Mouse (Mus musculus): ENCODE measurements around the gene 1700109H08Rik. TPM values are rescaled to one million over a fixed set of nuclear protein-coding genes. Genes with fewer than 3 reads are reported as not detected.

1700109H08Rik gene
- total and polyA plus RNA-seq, 3 experiments, result 1.3 to 3.1 (median 2.0) TPM

DNA sequence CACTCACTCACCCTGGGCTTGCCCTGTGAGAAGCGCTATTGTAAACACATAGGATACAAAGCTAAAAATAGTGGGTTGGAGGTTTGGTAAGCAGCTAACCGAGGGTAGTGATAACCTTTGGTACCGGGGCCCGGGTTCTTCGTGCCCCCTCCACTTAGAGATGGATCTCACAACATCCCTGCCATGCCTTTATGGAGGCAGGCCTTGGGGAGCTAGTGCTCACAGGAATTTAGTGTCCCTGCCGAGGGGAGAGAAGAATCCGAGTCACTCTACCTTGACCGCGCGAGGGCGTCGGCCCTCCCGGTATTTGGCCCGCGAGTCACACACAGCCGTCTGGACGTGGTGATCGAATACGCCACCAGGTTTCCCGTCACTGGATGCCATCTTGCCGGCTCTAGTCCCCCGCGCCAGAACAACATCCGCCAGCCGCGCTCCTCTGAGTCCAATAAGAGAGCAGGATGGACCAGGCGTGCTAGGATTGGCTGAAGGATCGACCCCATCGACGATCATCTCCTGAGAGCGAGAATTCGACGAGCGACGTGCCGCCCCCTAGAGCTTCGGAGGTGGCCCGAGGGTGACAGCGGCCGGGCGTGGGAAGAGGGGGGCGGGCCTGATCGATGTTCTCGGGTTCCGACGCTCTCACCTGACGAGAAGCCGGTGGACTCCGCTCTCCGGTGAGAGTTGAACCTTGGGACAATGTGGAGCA lies 24.5 kb downstream of the 1700109H08Rik start, which contains the start of gene Pex1:
Gene Pex1, plus strand, starts transcription at position 374 of the 706 bp plus-strand sequence.
- peaks cover 3% of the 10 kb centered on the region; the same call in 1 of the 2 replicates for H3K36me3 ChIP-seq (ENCODE audit: control insufficient read depth, insufficient read depth, low read length)
- WGBS, result under 1% methylated on average over 50 of the region's 50 CpGs
- peak within 1 kb of the TSS; percentile 82 for H3K27ac ChIP-seq
- intact Hi-C loops (cut with DNase I), result loop anchor here (2.0 kb wide), 1 partner anchor 53 kb away; the partner anchor contains the start of gene Fam133b
- H3K4me1 ChIP-seq (ENCODE audit: control insufficient read depth, insufficient read depth, low read length), result peaks cover 2% of the 10 kb centered on the region
- no peaks in the 10 kb centered on the region for H3K27me3 ChIP-seq (ENCODE audit: control insufficient read depth, insufficient read depth, low read length)
- TF ChIP-seq CTCF (IDR thresholded peaks at IDR 0.05) (no peak; the same call in 1 of the 2 replicates), EP300 (IDR thresholded peaks at IDR 0.05; ENCODE audit: insufficient read depth, low read depth, low read length) (0 out of 2 replicates have a peak, but pooled peaks have one; percentile 26), POLR2A (IDR thresholded peaks at IDR 0.05; ENCODE audit: insufficient read depth, low read depth, low read length) (peak; percentile 66)
- H3K79me2 ChIP-seq (replicated peaks; ENCODE audit: control insufficient read depth, insufficient read depth, low read length), result no peaks in the 10 kb centered on the region
- peak within 1 kb of the TSS; percentile 81 for H3K4me3 ChIP-seq
- peak; percentile 95 for DNase-seq
- peak within 1 kb of the TSS; percentile 78 for H3K9ac ChIP-seq (ENCODE audit: low read depth, low read length)

DNA sequence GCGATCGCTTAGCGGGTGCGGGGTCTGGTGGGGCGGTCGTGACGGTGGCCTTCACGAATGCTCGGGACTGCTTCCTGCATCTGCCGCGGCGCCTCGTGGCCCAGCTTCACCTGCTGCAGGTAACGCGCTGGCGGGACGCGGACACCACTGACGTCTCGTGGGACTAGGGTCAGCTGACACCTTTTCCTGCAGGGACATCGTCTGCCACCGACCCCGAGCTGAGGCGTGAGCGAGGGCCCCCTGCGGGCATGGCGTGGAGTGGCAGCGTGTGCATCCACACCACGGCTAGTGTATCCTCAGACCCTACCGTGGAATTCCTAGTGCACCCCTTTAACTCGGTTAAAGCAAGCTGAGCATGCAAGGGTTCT lies 25.0 kb downstream of the 1700109H08Rik start, which contains the start of gene Rbm48:
Gene Rbm48, minus strand, starts transcription at position 187 of the 368 bp plus-strand sequence.
- Histone ChIP-seq H3K4me1 (ENCODE audit: control insufficient read depth, insufficient read depth, low read length) (peaks cover 2% of the 10 kb centered on the region), H3K36me3 (ENCODE audit: control insufficient read depth, insufficient read depth, low read length) (peaks cover 3% of the 10 kb centered on the region; the same call in 1 of the 2 replicates), H3K4me3 (peak within 1 kb of the TSS; percentile 81), H3K79me2 (replicated peaks; ENCODE audit: control insufficient read depth, insufficient read depth, low read length) (no peaks in the 10 kb centered on the region), H3K27ac (peak within 1 kb of the TSS; percentile 82), H3K27me3 (ENCODE audit: control insufficient read depth, insufficient read depth, low read length) (no peaks in the 10 kb centered on the region), H3K9ac (ENCODE audit: low read depth, low read length) (peak within 1 kb of the TSS; percentile 78)
- WGBS, result under 1% methylated on average over 31 of the region's 31 CpGs
- DNase-seq, result peak; percentile 81 to 85
- intact Hi-C loops (cut with DNase I), result loop anchor here (2.0 kb wide), 1 partner anchor 54 kb away; the partner anchor contains the start of gene Fam133b
- TF ChIP-seq CTCF (IDR thresholded peaks at IDR 0.05), result peak; percentile 71
- no peak for TF ChIP-seq POLR2A (IDR thresholded peaks at IDR 0.05; ENCODE audit: insufficient read depth, low read depth, low read length)

DNA sequence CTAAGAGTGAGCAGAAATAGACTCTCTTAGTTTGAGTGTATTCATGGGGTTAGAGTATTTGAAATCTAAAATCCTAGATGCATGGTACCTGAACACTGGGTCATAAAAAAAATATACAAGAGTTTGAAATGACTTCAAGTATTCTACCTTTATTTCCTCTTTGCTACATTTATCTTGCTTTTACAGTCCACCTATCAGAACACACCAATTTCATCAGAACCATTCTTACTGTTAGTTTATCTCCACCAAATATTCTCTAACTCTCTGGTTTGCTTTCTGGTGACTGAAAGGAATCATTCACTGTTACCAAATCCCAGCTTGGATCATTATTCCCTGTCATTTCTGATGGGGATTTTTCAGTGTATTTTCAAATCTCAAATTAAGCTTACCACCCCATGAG lies 25.8 kb downstream of the 1700109H08Rik start:
- no peak for TF ChIP-seq EP300 (IDR thresholded peaks at IDR 0.05; ENCODE audit: insufficient read depth, low read depth, low read length)
- TF ChIP-seq POLR2A (IDR thresholded peaks at IDR 0.05; ENCODE audit: insufficient read depth, low read depth, low read length), result no peak
- TF ChIP-seq CTCF (IDR thresholded peaks at IDR 0.05), result no peak
- H3K4me1 ChIP-seq (ENCODE audit: control insufficient read depth, insufficient read depth, low read length), result peaks cover 2% of the 10 kb centered on the region
- no peak overlapping the region for H3K9ac ChIP-seq (ENCODE audit: low read depth, low read length)
- DNase-seq, result no peak
- H3K27me3 ChIP-seq (ENCODE audit: control insufficient read depth, insufficient read depth, low read length), result no peaks in the 10 kb centered on the region
- H3K27ac ChIP-seq, result no peak overlapping the region
- no peak overlapping the region; the same call in 1 of the 2 replicates for H3K4me3 ChIP-seq
- peaks cover 3% of the 10 kb centered on the region; the same call in 1 of the 2 replicates for H3K36me3 ChIP-seq (ENCODE audit: control insufficient read depth, insufficient read depth, low read length)
- no peaks in the 10 kb centered on the region for H3K79me2 ChIP-seq (replicated peaks; ENCODE audit: control insufficient read depth, insufficient read depth, low read length)
- intact Hi-C loops (cut with DNase I), result loop anchor here (2.0 kb wide), 1 partner anchor 54 kb away; the partner anchor contains the start of gene Fam133b

DNA sequence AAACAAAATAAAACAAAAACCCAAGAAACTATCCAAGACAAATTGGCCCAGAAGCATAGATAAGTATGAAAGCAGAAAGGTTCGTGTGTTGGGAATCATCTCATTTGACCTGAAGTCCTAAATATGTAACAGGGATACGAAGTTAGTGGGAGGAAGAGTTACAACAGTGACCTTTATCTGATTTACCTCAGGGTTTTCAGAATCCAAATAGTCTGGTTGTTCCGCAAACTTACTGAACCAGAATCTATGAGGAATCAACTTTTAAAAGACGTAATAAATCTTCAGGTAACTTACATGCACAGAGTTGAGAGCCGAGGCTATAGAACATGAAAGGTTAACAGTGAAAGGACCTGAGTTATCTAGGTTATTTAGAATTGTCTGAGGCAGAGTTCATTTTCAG lies 27.4 kb downstream of the 1700109H08Rik start:
- intact Hi-C loops (cut with DNase I), result no loop called here
- no peak for TF ChIP-seq CTCF (IDR thresholded peaks at IDR 0.05)
- no peak for TF ChIP-seq EP300 (IDR thresholded peaks at IDR 0.05; ENCODE audit: insufficient read depth, low read depth, low read length)
- no peak for TF ChIP-seq POLR2A (IDR thresholded peaks at IDR 0.05; ENCODE audit: insufficient read depth, low read depth, low read length)
- Histone ChIP-seq H3K27me3 (ENCODE audit: control insufficient read depth, insufficient read depth, low read length) (no peaks in the 10 kb centered on the region), H3K36me3 (ENCODE audit: control insufficient read depth, insufficient read depth, low read length) (peaks cover 3% of the 10 kb centered on the region; the same call in 1 of the 2 replicates), H3K4me3 (no peak overlapping the region), H3K79me2 (replicated peaks; ENCODE audit: control insufficient read depth, insufficient read depth, low read length) (no peaks in the 10 kb centered on the region), H3K9ac (ENCODE audit: low read depth, low read length) (no peak overlapping the region), H3K27ac (no peak overlapping the region), H3K4me1 (ENCODE audit: control insufficient read depth, insufficient read depth, low read length) (peaks cover 2% of the 10 kb centered on the region)
- 92% methylated on average over 5 of the region's 5 CpGs for WGBS
- no peak for DNase-seq

DNA sequence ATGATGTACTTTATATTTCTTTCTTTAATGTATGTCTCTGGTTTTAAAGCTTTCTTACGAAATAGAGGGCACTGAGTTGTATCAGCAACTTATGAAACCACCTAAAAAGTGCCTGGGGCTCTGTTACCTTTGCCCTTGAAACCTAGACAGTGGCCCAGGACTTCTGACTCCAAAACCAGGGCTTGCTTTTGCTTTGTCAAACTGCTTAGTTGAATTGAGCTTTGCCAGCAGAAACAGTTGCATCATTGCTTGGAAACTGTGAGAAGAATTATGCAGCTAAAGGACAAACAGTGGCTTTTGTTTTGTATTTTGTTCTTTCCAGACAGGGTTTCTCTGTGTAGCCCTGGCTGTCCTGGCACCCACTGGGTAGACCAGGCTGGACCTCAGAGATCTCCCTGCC lies 28.9 kb downstream of the 1700109H08Rik start:
- Histone ChIP-seq H3K27me3 (ENCODE audit: control insufficient read depth, insufficient read depth, low read length) (no peaks in the 10 kb centered on the region), H3K79me2 (replicated peaks; ENCODE audit: control insufficient read depth, insufficient read depth, low read length) (no peaks in the 10 kb centered on the region), H3K4me1 (ENCODE audit: control insufficient read depth, insufficient read depth, low read length) (no peaks in the 10 kb centered on the region), H3K36me3 (ENCODE audit: control insufficient read depth, insufficient read depth, low read length) (peaks cover under 1% of the 10 kb centered on the region; the same call in 1 of the 2 replicates), H3K9ac (ENCODE audit: low read depth, low read length) (no peak overlapping the region), H3K27ac (no peak overlapping the region), H3K4me3 (no peak overlapping the region)
- 87% methylated on average over 1 of the region's 1 CpGs for WGBS
- DNase-seq, result no peak
- TF ChIP-seq POLR2A (IDR thresholded peaks at IDR 0.05; ENCODE audit: insufficient read depth, low read depth, low read length) (no peak), CTCF (IDR thresholded peaks at IDR 0.05) (no peak), EP300 (IDR thresholded peaks at IDR 0.05; ENCODE audit: insufficient read depth, low read depth, low read length) (no peak)
- intact Hi-C loops (cut with DNase I), result no loop called here

DNA sequence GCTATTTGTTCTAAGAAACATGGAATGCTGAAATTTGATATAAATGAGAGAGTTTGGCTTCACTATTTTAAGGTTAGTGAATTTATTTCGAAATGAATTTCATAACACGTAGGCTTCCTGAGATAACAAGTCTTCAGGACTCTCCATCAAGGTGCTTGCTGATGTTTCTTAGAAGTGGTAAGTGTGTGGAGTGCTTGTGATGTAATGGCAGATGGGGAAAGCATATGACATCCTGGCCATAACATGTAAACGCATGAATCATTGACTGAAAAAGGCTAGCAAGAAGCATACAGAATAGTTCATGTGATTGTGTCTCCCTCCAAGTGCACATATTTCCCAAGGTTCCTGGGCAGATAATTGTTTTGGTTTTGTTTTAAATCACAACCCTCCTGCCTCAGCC lies 29.4 kb downstream of the 1700109H08Rik start:
- intact Hi-C loops (cut with DNase I), result no loop called here
- 87% methylated on average over 3 of the region's 3 CpGs for WGBS
- no peaks in the 10 kb centered on the region for H3K79me2 ChIP-seq (replicated peaks; ENCODE audit: control insufficient read depth, insufficient read depth, low read length)
- no peak overlapping the region for H3K4me3 ChIP-seq
- DNase-seq, result no peak
- H3K27me3 ChIP-seq (ENCODE audit: control insufficient read depth, insufficient read depth, low read length), result no peaks in the 10 kb centered on the region
- H3K4me1 ChIP-seq (ENCODE audit: control insufficient read depth, insufficient read depth, low read length), result no peaks in the 10 kb centered on the region
- H3K36me3 ChIP-seq (ENCODE audit: control insufficient read depth, insufficient read depth, low read length), result no peaks in the 10 kb centered on the region
- no peak overlapping the region for H3K9ac ChIP-seq (ENCODE audit: low read depth, low read length)
- TF ChIP-seq EP300 (IDR thresholded peaks at IDR 0.05; ENCODE audit: insufficient read depth, low read depth, low read length) (no peak), CTCF (IDR thresholded peaks at IDR 0.05) (no peak), POLR2A (IDR thresholded peaks at IDR 0.05; ENCODE audit: insufficient read depth, low read depth, low read length) (no peak)
- no peak overlapping the region for H3K27ac ChIP-seq
